Mouse (Mus musculus): ENCODE measurements at regions not wholly inside any gene's neighbourhood (a gene's known extent, or its start where the extent isn't known, plus 50 kb on each side); places are given as distances from the start of the nearest gene placed in this dataset.

- no peaks in the 10 kb centered on the region for H3K36me3 ChIP-seq (ENCODE audit: control insufficient read depth)
- no peaks in the 10 kb centered on the region for H3K27me3 ChIP-seq (ENCODE audit: control insufficient read depth)
- H3K9me3 ChIP-seq (ENCODE audit: control insufficient read depth, low read length) = peaks cover 45% of the 10 kb centered on the region
- no peaks in the 10 kb centered on the region for H3K4me1 ChIP-seq (ENCODE audit: control insufficient read depth)
- TF ChIP-seq GATA1 (IDR thresholded peaks at IDR 0.05; ENCODE audit: low read length) = no peak
- no peak for TF ChIP-seq TAL1 (IDR thresholded peaks at IDR 0.05; ENCODE audit: low read length)
- H3K4me3 ChIP-seq (replicated peaks) = no peak overlapping the region
Measured at GRCm38 (mm10) chr4:142597214-142597613, 358.0 kb upstream of the Kazn start.

GRCm38 (mm10) chr4:142589084-142589741, 350.0 kb upstream of the Kazn start:
- Histone ChIP-seq H3K36me3 (ENCODE audit: control insufficient read depth) (no peaks in the 10 kb centered on the region), H3K4me3 (replicated peaks) (no peak overlapping the region), H3K27me3 (ENCODE audit: control insufficient read depth) (no peaks in the 10 kb centered on the region), H3K9me3 (ENCODE audit: control insufficient read depth, low read length) (peaks cover 51% of the 10 kb centered on the region), H3K4me1 (ENCODE audit: control insufficient read depth) (no peaks in the 10 kb centered on the region)
- TF ChIP-seq TAL1 (IDR thresholded peaks at IDR 0.05; ENCODE audit: low read length) (no peak), GATA1 (IDR thresholded peaks at IDR 0.05; ENCODE audit: low read length) (no peak)

- H3K4me1 ChIP-seq (ENCODE audit: control insufficient read depth) = no peaks in the 10 kb centered on the region
- H3K36me3 ChIP-seq (ENCODE audit: control insufficient read depth) = no peaks in the 10 kb centered on the region
- peaks cover 47% of the 10 kb centered on the region for H3K9me3 ChIP-seq (ENCODE audit: control insufficient read depth, low read length)
- no peaks in the 10 kb centered on the region for H3K27me3 ChIP-seq (ENCODE audit: control insufficient read depth)
- H3K4me3 ChIP-seq (replicated peaks) = no peak overlapping the region
- TF ChIP-seq GATA1 (IDR thresholded peaks at IDR 0.05; ENCODE audit: low read length) (no peak), TAL1 (IDR thresholded peaks at IDR 0.05; ENCODE audit: low read length) (no peak)
Measured at GRCm38 (mm10) chr4:142588418-142589083, 349.4 kb upstream of the Kazn start.

GRCm38 (mm10) chr4:142587345-142588035, 348.3 kb upstream of the Kazn start:
- no peaks in the 10 kb centered on the region for H3K36me3 ChIP-seq (ENCODE audit: control insufficient read depth)
- H3K4me3 ChIP-seq (replicated peaks) = no peak overlapping the region
- no peaks in the 10 kb centered on the region for H3K4me1 ChIP-seq (ENCODE audit: control insufficient read depth)
- peaks cover 49% of the 10 kb centered on the region for H3K9me3 ChIP-seq (ENCODE audit: control insufficient read depth, low read length)
- H3K27me3 ChIP-seq (ENCODE audit: control insufficient read depth) = no peaks in the 10 kb centered on the region
- TF ChIP-seq TAL1 (IDR thresholded peaks at IDR 0.05; ENCODE audit: low read length) = no peak
- TF ChIP-seq GATA1 (IDR thresholded peaks at IDR 0.05; ENCODE audit: low read length) = no peak

- TF ChIP-seq GATA1 (IDR thresholded peaks at IDR 0.05; ENCODE audit: low read length) (no peak), TAL1 (IDR thresholded peaks at IDR 0.05; ENCODE audit: low read length) (no peak)
- Histone ChIP-seq H3K4me3 (replicated peaks) (no peak overlapping the region), H3K27me3 (ENCODE audit: control insufficient read depth) (no peaks in the 10 kb centered on the region), H3K4me1 (ENCODE audit: control insufficient read depth) (no peaks in the 10 kb centered on the region), H3K36me3 (ENCODE audit: control insufficient read depth) (no peaks in the 10 kb centered on the region), H3K9me3 (ENCODE audit: control insufficient read depth, low read length) (peaks cover 39% of the 10 kb centered on the region)
Measured at GRCm38 (mm10) chr4:142578536-142578935, 339.3 kb upstream of the Kazn start.

GRCm38 (mm10) chr4:142577519-142577918, 338.3 kb upstream of the Kazn start:
- no peak for TF ChIP-seq TAL1 (IDR thresholded peaks at IDR 0.05; ENCODE audit: low read length)
- TF ChIP-seq GATA1 (IDR thresholded peaks at IDR 0.05; ENCODE audit: low read length) = no peak
- H3K4me1 ChIP-seq (ENCODE audit: control insufficient read depth) = no peaks in the 10 kb centered on the region
- H3K27me3 ChIP-seq (ENCODE audit: control insufficient read depth) = no peaks in the 10 kb centered on the region
- no peak overlapping the region for H3K4me3 ChIP-seq (replicated peaks)
- H3K36me3 ChIP-seq (ENCODE audit: control insufficient read depth) = no peaks in the 10 kb centered on the region
- H3K9me3 ChIP-seq (ENCODE audit: control insufficient read depth, low read length) = peaks cover 40% of the 10 kb centered on the region

- TF ChIP-seq TAL1 (IDR thresholded peaks at IDR 0.05; ENCODE audit: low read length) = no peak
- TF ChIP-seq GATA1 (IDR thresholded peaks at IDR 0.05; ENCODE audit: low read length) = no peak
- H3K36me3 ChIP-seq (ENCODE audit: control insufficient read depth) = no peaks in the 10 kb centered on the region
- H3K27me3 ChIP-seq (ENCODE audit: control insufficient read depth) = no peaks in the 10 kb centered on the region
- H3K4me3 ChIP-seq (replicated peaks) = no peak overlapping the region
- peaks cover 33% of the 10 kb centered on the region for H3K9me3 ChIP-seq (ENCODE audit: control insufficient read depth, low read length)
- H3K4me1 ChIP-seq (ENCODE audit: control insufficient read depth) = no peaks in the 10 kb centered on the region
Measured at GRCm38 (mm10) chr4:142574528-142574927, 335.3 kb upstream of the Kazn start.

GRCm38 (mm10) chr4:142570712-142571111, 331.5 kb upstream of the Kazn start:
- TF ChIP-seq GATA1 (IDR thresholded peaks at IDR 0.05; ENCODE audit: low read length) (no peak), TAL1 (IDR thresholded peaks at IDR 0.05; ENCODE audit: low read length) (no peak)
- no peaks in the 10 kb centered on the region for H3K4me1 ChIP-seq (ENCODE audit: control insufficient read depth)
- no peaks in the 10 kb centered on the region for H3K27me3 ChIP-seq (ENCODE audit: control insufficient read depth)
- peaks cover 15% of the 10 kb centered on the region for H3K9me3 ChIP-seq (ENCODE audit: control insufficient read depth, low read length)
- H3K4me3 ChIP-seq (replicated peaks) = no peak overlapping the region
- no peaks in the 10 kb centered on the region for H3K36me3 ChIP-seq (ENCODE audit: control insufficient read depth)

- TF ChIP-seq TAL1 (IDR thresholded peaks at IDR 0.05; ENCODE audit: low read length) = no peak
- TF ChIP-seq GATA1 (IDR thresholded peaks at IDR 0.05; ENCODE audit: low read length) = no peak
- no peaks in the 10 kb centered on the region for H3K27me3 ChIP-seq (ENCODE audit: control insufficient read depth)
- peaks cover 13% of the 10 kb centered on the region for H3K9me3 ChIP-seq (ENCODE audit: control insufficient read depth, low read length)
- H3K4me1 ChIP-seq (ENCODE audit: control insufficient read depth) = no peaks in the 10 kb centered on the region
- no peaks in the 10 kb centered on the region for H3K36me3 ChIP-seq (ENCODE audit: control insufficient read depth)
- no peak overlapping the region for H3K4me3 ChIP-seq (replicated peaks)
Measured at GRCm38 (mm10) chr4:142568556-142568955, 329.4 kb upstream of the Kazn start.
